Mouse (Mus musculus) heart, embryonic 15.5 days (tissue): ENCODE data around the gene Hs3st3a1. TPM values are rescaled to one million over a fixed set of nuclear protein-coding genes. Genes with fewer than 3 reads are reported as not detected.

Experiments used
- ATAC-seq: fragments of 200-750 bp; cut with Nextera tagmentation; replicated peaks from 2 replicates; pipeline ENCODE4 v1.8.0; 2017; ENCODE audit warnings: low read depth, moderate TSS enrichment; ENCODE audit not compliant: insufficient number of reproducible peaks, insufficient read depth, low FRiP score
- H3K27ac ChIP-seq: fragments of 300-500 bp; sonication (generic); 2 replicates; pipeline ENCODE4 v1.5.1; 2015; ENCODE audit warnings: mild to moderate bottlenecking, inconsistent platforms
- H3K27me3 ChIP-seq: fragments of 300-500 bp; sonication (generic); 2 replicates; pipeline ENCODE4 v1.6.1; 2015; ENCODE audit warnings: inconsistent platforms
- H3K36me3 ChIP-seq: fragments of 300-500 bp; sonication (generic); 2 replicates; pipeline ENCODE4 v1.6.1; 2015; ENCODE audit warnings: mild to moderate bottlenecking, inconsistent platforms
- H3K4me1 ChIP-seq: fragments of 300-500 bp; sonication (generic); replicated peaks from 2 replicates; pipeline ENCODE4 v1.6.1; 2015; ENCODE audit warnings: inconsistent platforms
- H3K4me2 ChIP-seq: fragments of 300-500 bp; sonication (generic); 2 replicates; pipeline ENCODE4 v1.6.1; 2015; ENCODE audit warnings: inconsistent platforms, mild to moderate bottlenecking, moderate library complexity
- H3K4me3 ChIP-seq: fragments of 300-500 bp; sonication (generic); 2 replicates; pipeline ENCODE4 v1.5.1; 2015; ENCODE audit warnings: mild to moderate bottlenecking, inconsistent platforms
- H3K9ac ChIP-seq: fragments of 300-500 bp; sonication (generic); 2 replicates; pipeline ENCODE4 v1.6.1; 2015; ENCODE audit warnings: mild to moderate bottlenecking, inconsistent platforms
- H3K9me3 ChIP-seq: fragments of 300-500 bp; sonication (generic); replicated peaks from 2 replicates; pipeline ENCODE4 v1.6.1; 2016; ENCODE audit warnings: inconsistent platforms
- WGBS: fragments of 180-500 bp; shearing (Covaris S2); methylation state at CpG from one replicate; pipeline ENCODE4 v1.1.7; 2015; ENCODE audit warnings: mixed read lengths; 5-methylcytosine and 5-hydroxymethylcytosine counted together
- polyA plus RNA-seq: library from polyadenylated mRNA; unstranded; fragments of >200 nt; fragmentation: Nextera tagmentation; extraction: Ambion mirVana; gene quantifications from 2 replicates; pipeline ENCODE4 v1.2.1, GENCODE M21; 2015

Gene Hs3st3a1
- polyA plus RNA-seq, 1 experiment from 2014 or later: 0.33 TPM

- no peak overlapping the region for H3K27ac ChIP-seq
- no peak overlapping the region for H3K4me3 ChIP-seq
- WGBS: 74% methylated on average over 9 of the region's 9 CpGs
- H3K9ac ChIP-seq: no peak overlapping the region
- H3K27me3 ChIP-seq: peaks cover 40% of the 10 kb centered on the region
- ATAC-seq: no peak
- H3K9me3 ChIP-seq: no peaks in the 10 kb centered on the region
- H3K4me2 ChIP-seq: no peak overlapping the region
- H3K4me1 ChIP-seq: no peaks in the 10 kb centered on the region
- H3K36me3 ChIP-seq: no peaks in the 10 kb centered on the region
Measured at GRCm38 (mm10) chr11:64516712-64517589, 81.8 kb downstream of the Hs3st3a1 start.

GRCm38 (mm10) chr11:64518146-64518841, 83.2 kb downstream of the Hs3st3a1 start:
- ATAC-seq: no peak
- 73% methylated on average over 6 of the region's 6 CpGs for WGBS
- no peaks in the 10 kb centered on the region for H3K9me3 ChIP-seq

GRCm38 (mm10) chr11:64523993-64524570, 89.0 kb downstream of the Hs3st3a1 start:
- H3K36me3 ChIP-seq: no peaks in the 10 kb centered on the region
- H3K9me3 ChIP-seq: no peaks in the 10 kb centered on the region
- no peak overlapping the region for H3K9ac ChIP-seq
- WGBS: 84% methylated on average over 8 of the region's 8 CpGs
- H3K27me3 ChIP-seq: peaks cover 40% of the 10 kb centered on the region
- ATAC-seq: no peak
- no peaks in the 10 kb centered on the region for H3K4me1 ChIP-seq
- no peak overlapping the region for H3K4me2 ChIP-seq
- no peak overlapping the region for H3K27ac ChIP-seq
- H3K4me3 ChIP-seq: no peak overlapping the region

More at GRCm38 (mm10) chr11:64518146-64518841, 83.2 kb downstream of the Hs3st3a1 start:
- Histone ChIP-seq H3K4me3 (no peak overlapping the region), H3K9ac (no peak overlapping the region), H3K4me2 (no peak overlapping the region), H3K27me3 (peaks cover 49% of the 10 kb centered on the region), H3K27ac (no peak overlapping the region), H3K4me1 (no peaks in the 10 kb centered on the region), H3K36me3 (no peaks in the 10 kb centered on the region)

GRCm38 (mm10) chr11:64537230-64537629, 102.1 kb downstream of the Hs3st3a1 start:
- H3K4me3 ChIP-seq: no peak overlapping the region
- no peak for ATAC-seq
- H3K27ac ChIP-seq: no peak overlapping the region
- H3K9ac ChIP-seq: no peak overlapping the region
- H3K9me3 ChIP-seq: no peaks in the 10 kb centered on the region
- 76% methylated on average over 3 of the region's 3 CpGs for WGBS
- no peaks in the 10 kb centered on the region for H3K4me1 ChIP-seq
- no peak overlapping the region for H3K4me2 ChIP-seq
- H3K27me3 ChIP-seq: peaks cover 7% of the 10 kb centered on the region; the same call in 1 of the 2 replicates
- no peaks in the 10 kb centered on the region for H3K36me3 ChIP-seq

- Histone ChIP-seq H3K27me3 (peaks cover 10% of the 10 kb centered on the region), H3K27ac (no peak overlapping the region), H3K9ac (no peak overlapping the region), H3K36me3 (no peaks in the 10 kb centered on the region), H3K4me3 (no peak overlapping the region), H3K9me3 (no peaks in the 10 kb centered on the region), H3K4me2 (no peak overlapping the region), H3K4me1 (peaks cover 5% of the 10 kb centered on the region; the same call in 1 of the 2 replicates)
- no peak for ATAC-seq
- 74% methylated on average over 9 of the region's 9 CpGs for WGBS
Measured at GRCm38 (mm10) chr11:64541866-64542265, 106.7 kb downstream of the Hs3st3a1 start.

- Histone ChIP-seq H3K4me3 (no peak overlapping the region), H3K4me2 (no peak overlapping the region), H3K36me3 (no peaks in the 10 kb centered on the region), H3K4me1 (peaks cover 5% of the 10 kb centered on the region; the same call in 1 of the 2 replicates), H3K9ac (no peak overlapping the region), H3K27me3 (peaks cover 10% of the 10 kb centered on the region), H3K9me3 (no peaks in the 10 kb centered on the region), H3K27ac (no peak overlapping the region)
- WGBS: 43% methylated on average over 6 of the region's 6 CpGs
- no peak for ATAC-seq
Measured at GRCm38 (mm10) chr11:64542335-64542734, 107.2 kb downstream of the Hs3st3a1 start.

GRCm38 (mm10) chr11:64543181-64543641, 108.1 kb downstream of the Hs3st3a1 start:
- Histone ChIP-seq H3K9ac (no peak overlapping the region), H3K27ac (no peak overlapping the region), H3K4me1 (peaks cover 5% of the 10 kb centered on the region; the same call in 1 of the 2 replicates), H3K27me3 (peaks cover 10% of the 10 kb centered on the region), H3K4me3 (no peak overlapping the region), H3K36me3 (no peaks in the 10 kb centered on the region), H3K9me3 (no peaks in the 10 kb centered on the region), H3K4me2 (no peak overlapping the region)
- no peak for ATAC-seq
- 54% methylated on average over 9 of the region's 9 CpGs for WGBS

GRCm38 (mm10) chr11:64544236-64544635, 109.1 kb downstream of the Hs3st3a1 start:
- H3K4me2 ChIP-seq: no peak overlapping the region
- peaks cover 10% of the 10 kb centered on the region for H3K27me3 ChIP-seq
- ATAC-seq: no peak
- WGBS: 47% methylated on average over 5 of the region's 5 CpGs
- no peaks in the 10 kb centered on the region for H3K9me3 ChIP-seq
- H3K36me3 ChIP-seq: no peaks in the 10 kb centered on the region
- no peak overlapping the region for H3K9ac ChIP-seq
- H3K4me1 ChIP-seq: peaks cover 5% of the 10 kb centered on the region; the same call in 1 of the 2 replicates
- H3K4me3 ChIP-seq: no peak overlapping the region
- no peak overlapping the region for H3K27ac ChIP-seq

GRCm38 (mm10) chr11:64549380-64549779, 114.2 kb downstream of the Hs3st3a1 start:
- H3K4me2 ChIP-seq: no peak overlapping the region
- no peaks in the 10 kb centered on the region for H3K9me3 ChIP-seq
- ATAC-seq: no peak
- H3K27me3 ChIP-seq: peaks cover 6% of the 10 kb centered on the region
- no peaks in the 10 kb centered on the region for H3K36me3 ChIP-seq
- H3K4me3 ChIP-seq: no peak overlapping the region
- WGBS: 39% methylated on average over 7 of the region's 7 CpGs
- H3K4me1 ChIP-seq: no peaks in the 10 kb centered on the region; the same call in 1 of the 2 replicates
- no peak overlapping the region for H3K9ac ChIP-seq
- no peak overlapping the region for H3K27ac ChIP-seq

GRCm38 (mm10) chr11:64549955-64550354, 114.8 kb downstream of the Hs3st3a1 start:
- no peaks in the 10 kb centered on the region for H3K36me3 ChIP-seq
- no peak for ATAC-seq
- WGBS: 61% methylated on average over 8 of the region's 8 CpGs
- H3K27ac ChIP-seq: no peak overlapping the region
- H3K4me2 ChIP-seq: no peak overlapping the region
- H3K4me3 ChIP-seq: no peak overlapping the region
- peaks cover 12% of the 10 kb centered on the region; the same call in 1 of the 2 replicates for H3K27me3 ChIP-seq
- H3K4me1 ChIP-seq: no peaks in the 10 kb centered on the region
- no peaks in the 10 kb centered on the region for H3K9me3 ChIP-seq
- H3K9ac ChIP-seq: no peak overlapping the region

GRCm38 (mm10) chr11:64558282-64558681, 123.2 kb downstream of the Hs3st3a1 start:
- Histone ChIP-seq H3K4me3 (no peak overlapping the region), H3K27me3 (peaks cover 12% of the 10 kb centered on the region; the same call in 1 of the 2 replicates), H3K9ac (no peak overlapping the region), H3K4me2 (no peak overlapping the region), H3K27ac (no peak overlapping the region), H3K4me1 (peaks cover 7% of the 10 kb centered on the region), H3K36me3 (no peaks in the 10 kb centered on the region), H3K9me3 (no peaks in the 10 kb centered on the region)
- ATAC-seq: no peak
- WGBS: 84% methylated on average over 2 of the region's 2 CpGs
